Mouse (Mus musculus) embryonic fibroblast, embryonic 13.5 days (primary cell): ENCODE results near the gene Zfp764.

Source experiments
- CTCF ChIP-seq: IDR thresholded peaks from 2 replicates; pipeline ENCODE4 v1.5.1; 2011; ENCODE audit warnings: mild to moderate bottlenecking, control low read depth, low read length, moderate library complexity, borderline replicate concordance; ENCODE audit not compliant: insufficient read depth
- POLR2A ChIP-seq: IDR thresholded peaks from 2 replicates; pipeline ENCODE4 v1.6.1; 2011; ENCODE audit warnings: low read depth, mild to moderate bottlenecking, control low read depth, low read length, moderate library complexity

DNA sequence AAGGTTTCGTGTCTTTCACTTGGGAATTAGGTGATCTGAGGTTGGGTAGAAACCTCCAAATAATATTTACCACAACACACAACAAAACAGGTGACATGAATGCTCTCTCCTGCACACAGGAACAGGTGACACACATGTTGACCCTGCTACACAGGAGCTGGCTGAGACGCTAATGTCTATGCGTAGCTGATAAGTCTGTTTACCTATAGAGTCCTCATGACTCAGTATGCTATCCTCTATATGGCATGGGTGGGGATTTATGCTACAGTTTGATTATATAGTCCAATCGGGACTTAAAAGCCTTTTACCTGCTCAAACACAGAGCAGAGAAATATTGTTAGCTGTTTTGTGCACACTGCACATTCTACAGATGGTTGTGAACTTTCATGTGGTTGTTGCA, 46.4 kb downstream of the Zfp764 start:
- TF ChIP-seq POLR2A (no peak), CTCF (no peak)
